In the genomic region with DNA sequence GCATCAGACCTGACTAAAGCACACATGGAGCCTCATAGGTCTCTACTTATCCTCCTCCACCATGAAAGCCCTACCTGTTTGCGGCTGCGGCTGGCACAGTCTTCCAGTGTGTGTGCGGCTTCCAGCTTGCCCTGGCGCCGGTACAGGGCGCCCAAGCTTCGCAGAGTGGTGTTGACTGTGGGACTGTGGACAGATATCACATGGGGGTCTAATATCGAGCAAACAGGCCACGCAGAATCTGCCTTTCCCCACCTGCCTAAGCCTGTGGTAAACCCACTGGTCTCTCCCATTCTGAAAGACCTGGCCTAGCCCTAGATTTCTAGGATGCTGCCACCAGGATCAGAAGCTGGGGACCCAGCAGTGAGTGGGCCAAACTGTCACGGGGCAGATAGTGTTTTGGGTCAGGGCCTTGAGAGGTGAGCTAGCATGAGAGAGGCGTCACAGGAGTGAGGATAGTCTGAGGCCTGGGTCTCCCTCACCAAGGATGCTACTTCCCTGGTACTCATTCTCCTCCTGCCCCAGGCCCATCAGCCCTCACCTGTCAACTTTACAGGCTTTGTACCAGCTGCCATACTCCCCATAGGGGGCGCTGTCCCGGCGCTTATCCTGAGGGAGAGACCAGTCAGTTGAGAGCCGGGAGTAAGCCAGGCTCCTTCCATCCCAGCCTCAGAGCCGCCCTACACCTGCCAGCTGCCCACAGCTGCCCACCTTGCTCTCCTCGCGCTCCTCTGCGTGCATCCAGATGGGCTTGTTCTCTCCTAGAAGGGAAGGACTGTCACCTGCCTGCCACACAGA, we compare ENCODE assay signal across 10 mouse cellular contexts. TPM values are rescaled to one million over a fixed set of nuclear protein-coding genes. Genes with fewer than 3 reads are reported as not detected.
DNase-seq lines count a peak whose midpoint lies in the region; ATAC-seq and TF ChIP-seq lines count a peak whose summit lies in the region.
"Had no signal": no experiment of that assay in that cellular context is flagged by ENCODE, and none has a peak within 500 bp of the region (broad histone marks: within the 10 kb centered on the region; RNA-seq: fewer than 3 reads in every experiment).

No protein-coding gene starts in this region.

- H3K36me3 ChIP-seq in heart, embryonic 11.5 days (ENCODE audit: control insufficient read depth, insufficient read depth, low read length): peaks cover 20% of the 10 kb centered on the region
- H3K36me3 ChIP-seq in midbrain, embryonic 11.5 days (ENCODE audit: control insufficient read depth, insufficient read depth, low read length): peaks cover 20% of the 10 kb centered on the region
- H3K36me3 ChIP-seq in midbrain, embryonic 13.5 days: peaks cover 75% of the 10 kb centered on the region

- DNase-seq in heart, adult 11 months: peak; percentile 94
- DNase-seq in midbrain, embryonic 11.5 days (ENCODE audit: low spot score, missing footprints): peak; percentile 78
- DNase-seq in lung, postnatal 36 days: peak; percentile 21
- no peak for DNase-seq in urinary bladder, postnatal 4 days (ENCODE audit: low spot score in 2 of 2)
- DNase-seq in gastrocnemius, adult 8-10 months (ENCODE audit: low spot score in 2 of 2): no peak

- peak; percentile 41; the same call in 1 of the 2 replicates for TF ChIP-seq CTCF in bone marrow, adult 2 months (IDR thresholded peaks at IDR 0.05; ENCODE audit: control insufficient read depth, insufficient read depth, low read length)

- H3K27ac ChIP-seq in heart, embryonic 11.5 days (ENCODE audit: low read depth, low read length): no peak overlapping the region
- H3K27ac ChIP-seq in midbrain, embryonic 11.5 days (ENCODE audit: low read depth, low read length): no peak overlapping the region
- no peak overlapping the region for H3K27ac ChIP-seq in midbrain, embryonic 13.5 days
- H3K27ac ChIP-seq in bone marrow, adult 2 months (ENCODE audit: control insufficient read depth, insufficient read depth, low read depth, low read length, poor library complexity): no peak overlapping the region
- H3K27ac ChIP-seq: hindbrain, embryonic 15.5 days; macrophage had no signal

- H3K9ac ChIP-seq in heart, embryonic 11.5 days (ENCODE audit: low read depth, low read length): no peak overlapping the region
- no peak overlapping the region for H3K9ac ChIP-seq in midbrain, embryonic 11.5 days (ENCODE audit: low read length)
- no peak overlapping the region for H3K9ac ChIP-seq in midbrain, embryonic 13.5 days (replicated peaks)
- H3K9ac ChIP-seq: hindbrain, embryonic 15.5 days had no signal

- H3K9me3 ChIP-seq in heart, embryonic 11.5 days (replicated peaks; ENCODE audit: control insufficient read depth, low read length): no peaks in the 10 kb centered on the region
- no peaks in the 10 kb centered on the region for H3K9me3 ChIP-seq in midbrain, embryonic 11.5 days (ENCODE audit: control insufficient read depth, low read length)
- H3K9me3 ChIP-seq in midbrain, embryonic 13.5 days: no peaks in the 10 kb centered on the region
- H3K9me3 ChIP-seq: hindbrain, embryonic 15.5 days had no signal

- H3K27me3 ChIP-seq in heart, embryonic 11.5 days (ENCODE audit: control insufficient read depth, insufficient read depth, low read length): no peaks in the 10 kb centered on the region
- H3K27me3 ChIP-seq in midbrain, embryonic 11.5 days (ENCODE audit: control insufficient read depth, insufficient read depth, low read length): no peaks in the 10 kb centered on the region
- no peaks in the 10 kb centered on the region for H3K27me3 ChIP-seq in midbrain, embryonic 13.5 days
- H3K27me3 ChIP-seq: hindbrain, embryonic 15.5 days had no signal

- no peak for TF ChIP-seq POLR2A in bone marrow, adult 2 months (IDR thresholded peaks at IDR 0.05; ENCODE audit: borderline replicate concordance, control insufficient read depth, low read depth, low read length)

- no peak for ATAC-seq in heart, embryonic 11.5 days (replicated peaks; ENCODE audit: insufficient number of reproducible peaks, low FRiP score, low TSS enrichment)
- ATAC-seq in midbrain, embryonic 11.5 days (ENCODE audit: low FRiP score): no peak
- ATAC-seq in midbrain, embryonic 13.5 days: no peak

- peaks cover 15% of the 10 kb centered on the region for H3K4me1 ChIP-seq in heart, embryonic 11.5 days (ENCODE audit: control insufficient read depth, insufficient read depth, low read length)
- H3K4me1 ChIP-seq in midbrain, embryonic 11.5 days (ENCODE audit: control insufficient read depth, insufficient read depth, low read length): peaks cover 7% of the 10 kb centered on the region
- H3K4me1 ChIP-seq in midbrain, embryonic 13.5 days (replicated peaks): peaks cover 26% of the 10 kb centered on the region
- H3K4me1 ChIP-seq in bone marrow, adult 2 months (ENCODE audit: control insufficient read depth, insufficient read depth, low read length): peaks cover 1% of the 10 kb centered on the region; the same call in 1 of the 2 replicates

- no peak overlapping the region for H3K4me3 ChIP-seq in heart, embryonic 11.5 days (ENCODE audit: low read depth, low read length)
- no peak overlapping the region for H3K4me3 ChIP-seq in midbrain, embryonic 11.5 days (ENCODE audit: low read depth, low read length)
- no peak overlapping the region for H3K4me3 ChIP-seq in midbrain, embryonic 13.5 days (replicated peaks)
- H3K4me3 ChIP-seq in bone marrow, adult 2 months (replicated peaks; ENCODE audit: control insufficient read depth, low read depth, low read length): no peak overlapping the region
- H3K4me3 ChIP-seq: hindbrain, embryonic 15.5 days had no signal

- H3K4me2 ChIP-seq in heart, embryonic 11.5 days: no peak overlapping the region
- H3K4me2 ChIP-seq in midbrain, embryonic 11.5 days: no peak overlapping the region
- H3K4me2 ChIP-seq in midbrain, embryonic 13.5 days (replicated peaks): no peak overlapping the region
- H3K4me2 ChIP-seq: hindbrain, embryonic 15.5 days had no signal

- WGBS in heart, embryonic 11.5 days (ENCODE audit: insufficient replicate concordance): 75% methylated on average over 19 of the region's 19 CpGs
- 75% methylated on average over 19 of the region's 19 CpGs for WGBS in midbrain, embryonic 11.5 days
- WGBS in midbrain, embryonic 13.5 days: 72% methylated on average over 19 of the region's 19 CpGs
- 82% methylated on average over 19 of the region's 19 CpGs for WGBS in bone marrow, adult 2 months

RNA-seq across cellular contexts. Expression of a gene that starts 3.0 kb away (rescaled TPM):
- polyA plus RNA-seq in heart, embryonic 11.5 days (2014; fragmentation: Nextera tagmentation; extraction: Ambion mirVana): 211 and 225 TPM in 2 replicates
- 214 and 231 TPM in 2 replicates for polyA plus RNA-seq in midbrain, embryonic 11.5 days (2014; fragmentation: Nextera tagmentation; extraction: Ambion mirVana)
- polyA plus RNA-seq in midbrain, embryonic 13.5 days (2015; fragmentation: Nextera tagmentation; extraction: Ambion mirVana): 238 and 242 TPM in 2 replicates
- polyA plus RNA-seq in bone marrow, adult 2 months (2011; ENCODE audit: insufficient read depth, insufficient read length, low replicate concordance, missing spikeins): 25.0 and 31.8 TPM in 2 replicates
- 100 to 1,000 TPM; 124 to 137 (median 131) TPM for total RNA-seq in gastrocnemius, adult 8-10 months (2022)

RNA-seq across cellular contexts. Expression of a gene that starts 8.5 kb away (rescaled TPM):
- 19.8 and 24.3 TPM in 2 replicates for polyA plus RNA-seq in heart, embryonic 11.5 days (2014; fragmentation: Nextera tagmentation; extraction: Ambion mirVana)
- 24.4 and 25.0 TPM in 2 replicates for polyA plus RNA-seq in midbrain, embryonic 11.5 days (2014; fragmentation: Nextera tagmentation; extraction: Ambion mirVana)
- 63.1 and 69.0 TPM in 2 replicates for polyA plus RNA-seq in midbrain, embryonic 13.5 days (2015; fragmentation: Nextera tagmentation; extraction: Ambion mirVana)
- 7.0 and 21.9 TPM in 2 replicates for polyA plus RNA-seq in bone marrow, adult 2 months (2011; ENCODE audit: insufficient read depth, insufficient read length, low replicate concordance, missing spikeins)
- total RNA-seq in gastrocnemius, adult 8-10 months (2022): 10 to 100 TPM; 60.6 to 68.9 (median 64.0) TPM

RNA-seq across cellular contexts. Expression of a gene that starts 11.5 kb away (rescaled TPM):
- polyA plus RNA-seq in heart, embryonic 11.5 days (2014; fragmentation: Nextera tagmentation; extraction: Ambion mirVana): 8.4 TPM in 2 replicates
- polyA plus RNA-seq in midbrain, embryonic 11.5 days (2014; fragmentation: Nextera tagmentation; extraction: Ambion mirVana): 106 and 115 TPM in 2 replicates
- polyA plus RNA-seq in midbrain, embryonic 13.5 days (2015; fragmentation: Nextera tagmentation; extraction: Ambion mirVana): 321 and 357 TPM in 2 replicates
- 0.74 and 2.3 TPM in 2 replicates for polyA plus RNA-seq in bone marrow, adult 2 months (2011; ENCODE audit: insufficient read depth, insufficient read length, low replicate concordance, missing spikeins)
- total RNA-seq in gastrocnemius, adult 8-10 months (2022): not detected
- polyA plus RNA-seq: macrophage had no signal

RNA-seq across cellular contexts. Expression of a gene that starts 21.5 kb away (rescaled TPM):
- polyA plus RNA-seq in heart, embryonic 11.5 days (2014; fragmentation: Nextera tagmentation; extraction: Ambion mirVana): 102 and 103 TPM in 2 replicates
- polyA plus RNA-seq in midbrain, embryonic 11.5 days (2014; fragmentation: Nextera tagmentation; extraction: Ambion mirVana): 70.4 and 80.6 TPM in 2 replicates
- 57.1 and 59.0 TPM in 2 replicates for polyA plus RNA-seq in midbrain, embryonic 13.5 days (2015; fragmentation: Nextera tagmentation; extraction: Ambion mirVana)
- polyA plus RNA-seq in bone marrow, adult 2 months (2011; ENCODE audit: insufficient read depth, insufficient read length, low replicate concordance, missing spikeins): 6.1 and 15.0 TPM in 2 replicates
- total RNA-seq in gastrocnemius, adult 8-10 months (2022): 10 to 100 TPM; 37.4 to 44.7 (median 39.8) TPM

RNA-seq across cellular contexts. Expression of a gene that starts 24.5 kb away (rescaled TPM):
- 4.6 and 4.7 TPM in 2 replicates for polyA plus RNA-seq in heart, embryonic 11.5 days (2014; fragmentation: Nextera tagmentation; extraction: Ambion mirVana)
- 1.3 TPM in 2 replicates for polyA plus RNA-seq in midbrain, embryonic 11.5 days (2014; fragmentation: Nextera tagmentation; extraction: Ambion mirVana)
- polyA plus RNA-seq in midbrain, embryonic 13.5 days (2015; fragmentation: Nextera tagmentation; extraction: Ambion mirVana): 3.7 and 4.4 TPM in 2 replicates
- not detected in 2 replicates for polyA plus RNA-seq in bone marrow, adult 2 months (2011; ENCODE audit: insufficient read depth, insufficient read length, low replicate concordance, missing spikeins)
- under 1 TPM in 1 of 4 experiments, not detected in 3; 0.12 TPM for total RNA-seq in gastrocnemius, adult 8-10 months (2022)

Comparison
In these comparisons a context has a peak if more than half of its experiments do, and no peak if none do; other contexts are left out.
1. DNase-seq: peak in heart, adult 11 months (single experiment), midbrain, embryonic 11.5 days (single experiment) and lung, postnatal 36 days (single experiment); none in urinary bladder, postnatal 4 days (0 of 2) and gastrocnemius, adult 8-10 months (0 of 2).
2. RNA of a gene that starts 11.5 kb away (polyA plus RNA-seq): 321 to 357 TPM in midbrain, embryonic 13.5 days and 106 to 115 TPM in midbrain, embryonic 11.5 days; 8.4 TPM in heart, embryonic 11.5 days and 0.74 to 2.3 TPM in bone marrow, adult 2 months; every median in the first group is over 10 times any median in the second.